Mouse (Mus musculus): ENCODE data around the gene Hcn1. TPM values are rescaled to one million over a fixed set of nuclear protein-coding genes. Genes with fewer than 3 reads are reported as not detected.

The Hcn1 gene
- polyA plus RNA-seq (2015; fragmentation: Nextera tagmentation; extraction: Ambion mirVana): 0.14 and 0.23 TPM in 2 replicates

DNA sequence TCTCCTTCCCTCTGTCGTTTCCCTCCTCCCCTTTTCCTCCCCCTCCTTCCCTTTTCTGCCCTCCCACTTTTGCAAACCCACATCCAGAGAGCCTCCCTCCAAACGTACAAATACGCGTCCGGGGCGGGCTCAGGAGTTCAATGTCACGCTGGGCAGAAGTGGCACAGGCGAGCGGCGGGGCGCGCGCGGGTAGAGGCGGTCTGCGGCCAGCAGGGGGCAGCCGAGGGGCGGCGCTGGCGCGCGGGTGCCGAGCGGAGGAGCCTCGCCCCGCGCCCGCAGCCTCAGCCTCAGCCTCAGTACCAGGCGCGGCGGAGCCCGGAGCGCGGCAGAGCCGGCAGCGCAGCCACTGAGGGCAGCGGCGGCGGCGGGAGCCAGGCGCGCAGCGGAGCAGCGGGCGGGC is at the start of gene Hcn1:
Gene Hcn1 (plus strand): TSS at position 140 of the 400 bp plus-strand sequence.
- Histone ChIP-seq H3K27me3 (peaks cover 21% of the 10 kb centered on the region), H3K4me3 (replicated peaks) (peak within 1 kb of the TSS; percentile 76), H3K4me2 (replicated peaks) (peak within 1 kb of the TSS; percentile 92), H3K9ac (replicated peaks) (peak within 1 kb of the TSS; percentile 73), H3K27ac (0 out of 2 replicates have a peak within 1 kb of the TSS, but pooled peaks have one; percentile 30), H3K4me1 (replicated peaks) (peaks cover 15% of the 10 kb centered on the region), H3K36me3 (no peaks in the 10 kb centered on the region), H3K9me3 (no peaks in the 10 kb centered on the region)
- peak; percentile 99 for ATAC-seq
- WGBS: under 1% methylated on average over 40 of the region's 45 CpGs

DNA sequence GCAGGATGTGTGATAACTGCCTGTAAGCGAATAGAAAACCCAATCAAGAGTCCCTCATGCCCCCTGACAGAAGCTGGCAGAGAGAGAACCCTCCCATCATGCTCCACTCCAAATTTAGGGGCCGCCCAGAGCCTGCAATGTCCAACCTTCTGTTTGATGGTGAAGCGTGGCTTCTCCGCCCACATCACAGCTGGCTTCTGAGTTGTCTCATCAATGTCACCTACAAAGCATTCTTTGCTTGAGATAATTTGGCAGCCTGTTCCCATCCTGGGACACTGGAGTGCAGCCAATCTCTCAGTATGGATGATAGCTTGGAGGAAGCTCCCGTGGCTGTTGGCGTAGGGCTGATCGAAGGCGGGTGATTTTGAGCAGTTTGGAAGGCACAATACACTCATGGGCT is 34.9 kb upstream of the Hcn1 start:
- Histone ChIP-seq H3K9ac (replicated peaks) (no peak overlapping the region), H3K27ac (no peak overlapping the region), H3K27me3 (no peaks in the 10 kb centered on the region), H3K4me1 (replicated peaks) (no peaks in the 10 kb centered on the region), H3K4me2 (replicated peaks) (no peak overlapping the region), H3K4me3 (replicated peaks) (no peak overlapping the region), H3K9me3 (no peaks in the 10 kb centered on the region), H3K36me3 (no peaks in the 10 kb centered on the region)
- ATAC-seq: no peak
- 86% methylated on average over 8 of the region's 8 CpGs for whole genome bisulfite sequencing

DNA sequence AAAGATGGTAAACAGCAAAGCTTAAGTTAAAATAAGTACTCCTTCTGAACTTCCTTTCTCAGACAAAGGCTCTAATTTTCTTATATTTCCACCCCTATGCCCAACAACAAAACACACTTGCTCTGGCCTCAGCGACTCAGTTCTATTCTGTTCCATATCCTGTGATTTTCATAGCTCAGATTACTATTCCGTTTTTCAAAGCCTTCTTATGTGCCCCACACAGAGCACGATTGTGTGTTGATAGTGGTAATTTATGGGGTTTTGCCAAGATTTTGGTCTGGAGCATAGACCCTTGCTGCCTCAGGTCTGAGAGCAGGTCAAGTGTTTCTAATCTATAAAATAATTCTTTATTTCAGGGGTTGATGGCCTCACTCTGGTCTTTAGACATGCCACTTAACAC is 30.4 kb upstream of the Hcn1 start:
- no peaks in the 10 kb centered on the region for H3K4me1 ChIP-seq (replicated peaks)
- WGBS: 46% methylated on average over 3 of the region's 3 CpGs
- no peak overlapping the region for H3K9ac ChIP-seq (replicated peaks)
- no peak overlapping the region for H3K4me3 ChIP-seq (replicated peaks)
- H3K36me3 ChIP-seq: no peaks in the 10 kb centered on the region
- no peak overlapping the region for H3K27ac ChIP-seq
- H3K9me3 ChIP-seq: 0 out of 2 replicates have a peak, but pooled peaks cover 2% of the 10 kb centered on the region
- no peak for ATAC-seq
- no peak overlapping the region for H3K4me2 ChIP-seq (replicated peaks)
- no peaks in the 10 kb centered on the region for H3K27me3 ChIP-seq

DNA sequence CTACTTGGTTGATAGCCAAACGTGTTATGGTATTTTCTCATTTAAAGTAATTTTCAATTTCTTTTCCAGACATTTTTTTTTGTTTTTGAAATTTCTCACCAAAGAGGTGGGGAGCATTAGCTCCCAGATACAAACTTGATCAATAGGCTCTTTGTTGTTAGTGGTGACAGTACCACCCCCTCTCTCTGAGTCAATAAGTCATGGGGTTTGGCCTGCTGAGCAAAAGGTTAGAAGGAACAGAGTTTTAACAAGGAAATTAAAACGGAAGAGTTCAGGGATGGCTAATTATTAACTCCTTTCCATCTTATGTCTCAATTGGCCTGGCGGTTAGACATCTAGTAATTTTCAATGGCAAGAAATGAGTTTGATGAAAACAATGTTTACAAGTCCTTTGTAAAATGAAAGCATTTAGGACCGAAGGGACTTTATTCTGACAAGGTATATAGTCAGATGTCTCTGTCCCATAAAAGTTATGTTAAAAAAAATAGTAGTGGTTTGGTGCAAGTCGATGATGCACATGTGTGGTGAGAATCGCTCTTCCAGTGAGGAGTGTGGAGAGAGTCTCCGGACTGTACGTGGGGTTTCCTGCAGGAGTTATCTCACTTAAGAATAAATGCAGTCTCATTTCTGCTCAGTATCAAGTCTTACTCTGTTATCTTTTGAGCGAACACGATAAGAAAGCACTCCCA is 7.5 kb upstream of the Hcn1 start:
- H3K9ac ChIP-seq (replicated peaks): no peak overlapping the region
- no peaks in the 10 kb centered on the region for H3K27me3 ChIP-seq
- no peak overlapping the region for H3K27ac ChIP-seq
- no peaks in the 10 kb centered on the region for H3K9me3 ChIP-seq
- H3K4me1 ChIP-seq (replicated peaks): no peaks in the 10 kb centered on the region
- WGBS: 59% methylated on average over 10 of the region's 10 CpGs
- ATAC-seq: no peak
- no peaks in the 10 kb centered on the region for H3K36me3 ChIP-seq
- no peak overlapping the region for H3K4me2 ChIP-seq (replicated peaks)
- H3K4me3 ChIP-seq (replicated peaks): no peak overlapping the region

DNA sequence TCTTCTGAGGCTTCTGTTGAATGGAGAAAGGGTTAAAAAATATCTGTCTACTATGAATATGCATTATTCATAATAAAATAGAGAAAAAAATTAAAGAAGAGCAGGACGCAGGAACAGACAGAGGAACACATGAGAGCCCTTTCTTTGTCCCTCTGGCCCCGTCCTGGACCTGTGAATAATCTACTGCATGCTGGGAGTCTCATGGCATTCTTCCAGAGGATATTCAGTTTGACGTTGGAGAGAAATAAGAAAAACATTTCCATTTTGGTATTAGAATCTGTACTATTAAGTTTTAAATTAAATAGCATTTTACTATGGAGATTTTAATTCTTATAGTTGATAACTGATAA is 7.0 kb upstream of the Hcn1 start:
- ATAC-seq: no peak
- H3K9ac ChIP-seq (replicated peaks): no peak overlapping the region
- H3K36me3 ChIP-seq: no peaks in the 10 kb centered on the region
- 17% methylated on average over 3 of the region's 3 CpGs for WGBS
- no peaks in the 10 kb centered on the region for H3K9me3 ChIP-seq
- H3K27me3 ChIP-seq: no peaks in the 10 kb centered on the region
- no peak overlapping the region for H3K4me2 ChIP-seq (replicated peaks)
- no peaks in the 10 kb centered on the region for H3K4me1 ChIP-seq (replicated peaks)
- H3K4me3 ChIP-seq (replicated peaks): no peak overlapping the region
- no peak overlapping the region for H3K27ac ChIP-seq

DNA sequence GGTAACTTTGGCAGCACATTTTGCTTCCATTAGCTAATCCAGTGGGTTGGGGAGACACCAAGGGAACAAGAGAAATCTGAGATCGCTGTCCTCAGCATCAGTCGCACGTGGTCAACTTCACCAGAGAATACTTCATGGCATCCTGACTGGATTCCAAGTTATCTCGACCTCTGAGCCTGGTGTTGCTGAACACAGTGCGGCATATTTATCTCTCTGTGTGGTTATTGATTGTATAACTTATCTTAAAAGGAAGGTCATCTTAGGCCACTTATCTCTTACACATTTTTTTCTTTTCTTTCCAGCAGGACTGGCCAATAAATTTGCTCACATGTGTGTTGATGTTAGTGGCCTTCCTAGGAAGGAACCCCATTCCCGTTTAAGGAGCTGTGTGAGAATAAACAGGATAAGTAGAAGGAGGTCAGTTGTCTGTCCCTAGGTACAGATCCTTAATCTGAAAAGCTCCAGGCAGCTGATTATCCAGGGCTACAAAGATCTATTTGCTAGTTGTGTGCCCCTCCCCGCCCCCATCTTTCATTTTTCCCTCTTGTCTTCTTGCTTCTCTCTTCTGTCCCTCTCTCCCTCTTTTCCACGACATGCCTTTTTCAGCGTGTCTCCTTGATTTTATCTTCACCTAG is 672 bp upstream of the Hcn1 start:
- peaks cover 21% of the 10 kb centered on the region for H3K27me3 ChIP-seq
- no peak overlapping the region for H3K4me3 ChIP-seq (replicated peaks)
- H3K9ac ChIP-seq (replicated peaks): no peak overlapping the region
- WGBS: 57% methylated on average over 9 of the region's 9 CpGs
- no peak for ATAC-seq
- H3K4me2 ChIP-seq (replicated peaks): no peak overlapping the region
- H3K9me3 ChIP-seq: no peaks in the 10 kb centered on the region
- H3K27ac ChIP-seq: no peak overlapping the region
- H3K36me3 ChIP-seq: no peaks in the 10 kb centered on the region
- peaks cover 15% of the 10 kb centered on the region for H3K4me1 ChIP-seq (replicated peaks)

DNA sequence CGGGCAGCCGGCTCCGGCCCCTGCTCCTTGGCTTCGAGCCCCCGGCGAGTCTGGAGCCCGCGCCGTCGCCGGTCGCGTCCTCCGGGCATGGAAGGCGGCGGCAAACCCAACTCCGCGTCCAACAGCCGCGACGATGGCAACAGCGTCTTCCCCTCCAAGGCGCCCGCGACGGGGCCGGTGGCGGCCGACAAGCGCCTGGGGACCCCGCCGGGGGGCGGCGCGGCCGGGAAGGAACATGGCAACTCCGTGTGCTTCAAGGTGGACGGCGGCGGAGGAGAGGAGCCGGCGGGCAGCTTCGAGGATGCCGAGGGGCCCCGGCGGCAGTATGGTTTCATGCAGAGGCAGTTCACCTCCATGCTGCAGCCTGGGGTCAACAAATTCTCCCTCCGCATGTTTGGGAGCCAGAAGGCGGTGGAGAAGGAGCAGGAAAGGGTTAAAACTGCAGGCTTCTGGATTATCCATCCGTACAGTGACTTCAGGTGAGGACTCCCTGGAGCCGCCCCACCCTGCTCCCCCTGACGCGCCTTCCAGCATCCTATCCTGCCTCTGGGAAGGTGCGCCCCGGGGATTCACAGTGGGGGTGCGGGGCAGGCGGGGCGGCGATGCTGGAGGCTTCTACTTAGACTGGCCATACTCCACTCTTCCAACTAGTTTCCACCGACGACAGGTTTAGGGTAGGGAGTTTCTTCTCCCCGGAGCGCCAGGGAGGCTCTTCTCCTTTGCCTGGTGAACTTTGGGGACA is 668 bp downstream of the Hcn1 start:
- H3K27ac ChIP-seq: 0 out of 2 replicates have a peak overlapping the region, but pooled peaks have one; percentile 30
- peak overlapping the region; percentile 73 for H3K9ac ChIP-seq (replicated peaks)
- peak; percentile 89 for ATAC-seq
- under 1% methylated on average over 60 of the region's 62 CpGs for WGBS
- peak overlapping the region; percentile 92 for H3K4me2 ChIP-seq (replicated peaks)
- H3K4me1 ChIP-seq (replicated peaks): peaks cover 15% of the 10 kb centered on the region
- H3K9me3 ChIP-seq: no peaks in the 10 kb centered on the region
- peaks cover 21% of the 10 kb centered on the region for H3K27me3 ChIP-seq
- H3K4me3 ChIP-seq (replicated peaks): peak overlapping the region; percentile 76
- H3K36me3 ChIP-seq: no peaks in the 10 kb centered on the region

DNA sequence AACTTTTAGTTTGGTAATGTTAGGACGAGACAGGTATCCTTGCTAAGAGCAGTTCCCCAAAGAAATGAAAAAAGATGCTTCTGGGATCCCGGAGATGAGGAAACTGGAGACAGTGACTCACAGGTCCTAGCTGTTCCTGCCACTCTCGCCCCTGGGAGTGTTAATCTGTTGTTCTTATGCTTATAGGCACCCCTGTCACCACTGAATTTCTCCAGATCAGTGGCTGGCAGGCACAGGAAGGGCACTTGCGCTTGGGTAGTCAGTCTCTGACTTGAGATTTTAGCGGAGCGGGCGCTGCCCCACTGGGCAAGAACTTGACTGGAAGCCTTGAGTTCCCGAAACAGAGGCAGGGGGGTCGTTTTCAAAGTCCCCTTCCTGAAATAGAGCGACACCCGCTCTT is 1.3 kb downstream of the Hcn1 start:
- Histone ChIP-seq H3K27ac (no peak overlapping the region), H3K4me3 (replicated peaks) (peak overlapping the region; percentile 76), H3K4me1 (replicated peaks) (peaks cover 15% of the 10 kb centered on the region), H3K36me3 (no peaks in the 10 kb centered on the region), H3K27me3 (peaks cover 21% of the 10 kb centered on the region), H3K4me2 (replicated peaks) (peak overlapping the region; percentile 92), H3K9me3 (no peaks in the 10 kb centered on the region), H3K9ac (replicated peaks) (no peak overlapping the region)
- ATAC-seq: no peak
- 13% methylated on average over 11 of the region's 11 CpGs for WGBS

DNA sequence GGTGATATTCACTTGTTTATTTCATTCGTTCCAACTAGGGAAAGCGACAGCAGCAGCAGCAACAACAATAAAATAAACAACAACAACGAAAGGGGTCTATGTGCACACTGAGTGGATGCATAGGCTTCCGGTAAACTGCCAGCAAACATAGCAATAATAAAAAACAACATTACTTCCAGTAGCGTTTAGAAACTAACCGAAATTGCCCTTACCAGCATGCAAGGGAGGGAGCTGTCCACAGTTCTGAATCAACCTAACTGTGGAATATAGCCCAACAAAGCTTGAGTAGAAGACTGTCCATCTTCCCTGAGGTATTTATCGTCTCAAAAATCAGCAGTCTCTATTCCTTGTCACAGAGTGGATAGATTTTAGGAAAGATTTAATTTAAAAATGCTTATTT is 2.0 kb downstream of the Hcn1 start:
- Histone ChIP-seq H3K27ac (no peak overlapping the region), H3K4me1 (replicated peaks) (peaks cover 15% of the 10 kb centered on the region), H3K4me3 (replicated peaks) (peak overlapping the region; percentile 76), H3K36me3 (no peaks in the 10 kb centered on the region), H3K9me3 (no peaks in the 10 kb centered on the region), H3K9ac (replicated peaks) (no peak overlapping the region; the same call in 1 of the 2 replicates), H3K27me3 (peaks cover 21% of the 10 kb centered on the region), H3K4me2 (replicated peaks) (peak overlapping the region; percentile 92)
- no peak for ATAC-seq
- WGBS: 35% methylated on average over 7 of the region's 7 CpGs

DNA sequence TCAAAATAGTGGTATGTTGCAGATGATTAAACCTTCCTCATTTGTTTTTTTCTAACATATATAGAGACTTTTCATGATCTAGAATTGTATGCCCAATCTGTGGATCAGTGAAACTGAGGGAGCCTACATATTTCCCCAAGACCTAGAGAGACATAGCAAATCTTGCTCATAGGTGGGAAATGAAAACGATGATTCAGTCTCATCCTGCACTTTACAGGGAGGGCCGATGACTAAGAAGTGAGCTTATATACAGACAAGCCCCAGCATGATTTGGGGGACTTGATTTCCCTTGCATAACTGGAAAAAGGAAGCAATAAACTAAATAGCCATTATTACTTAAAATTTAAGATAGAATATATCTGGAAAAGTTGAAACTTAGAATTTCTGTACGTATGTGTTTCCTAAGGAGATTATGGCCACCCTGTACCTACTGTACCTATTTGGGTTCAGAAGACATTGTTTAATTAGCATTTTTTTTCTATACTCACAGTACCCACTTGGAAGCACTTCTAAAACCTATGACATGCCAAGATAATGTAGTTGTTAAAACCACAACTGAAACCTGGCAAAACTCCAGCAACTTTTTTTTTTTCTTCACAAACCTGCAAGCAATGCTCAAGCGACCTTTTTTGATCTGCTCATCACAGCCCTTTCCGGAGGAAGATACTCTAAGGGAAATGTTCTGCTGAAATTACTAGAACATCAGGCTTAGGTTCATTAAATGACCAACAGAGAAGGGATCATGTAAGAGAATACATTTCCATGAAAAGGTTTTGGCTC is 3.0 kb downstream of the Hcn1 start:
- ATAC-seq: no peak
- Histone ChIP-seq H3K4me1 (replicated peaks) (peaks cover 15% of the 10 kb centered on the region), H3K36me3 (no peaks in the 10 kb centered on the region), H3K9ac (replicated peaks) (no peak overlapping the region), H3K4me3 (replicated peaks) (no peak overlapping the region), H3K27ac (no peak overlapping the region), H3K4me2 (replicated peaks) (no peak overlapping the region), H3K27me3 (peaks cover 21% of the 10 kb centered on the region), H3K9me3 (no peaks in the 10 kb centered on the region)
- WGBS: 88% methylated on average over 5 of the region's 5 CpGs

DNA sequence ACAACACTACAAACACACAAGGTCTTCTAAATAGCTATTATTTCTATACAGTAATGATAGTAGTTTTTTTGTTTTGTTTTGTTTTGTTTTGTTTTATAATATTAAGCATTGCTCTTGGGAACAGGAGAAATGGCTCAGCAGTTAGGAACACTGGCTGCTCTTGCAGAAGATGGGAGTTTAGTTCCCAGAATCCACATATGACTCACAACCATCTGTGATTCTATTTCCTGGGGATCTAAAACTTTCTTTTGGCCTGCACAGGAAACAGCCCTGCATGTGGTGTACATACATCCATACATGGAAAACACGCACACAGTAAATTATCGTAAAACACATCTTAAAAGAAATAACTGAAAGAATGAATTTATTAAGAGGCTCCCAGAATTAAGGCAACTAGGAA is 9.8 kb downstream of the Hcn1 start:
- no peak overlapping the region for H3K27ac ChIP-seq
- 93% methylated on average over 2 of the region's 2 CpGs for WGBS
- no peaks in the 10 kb centered on the region for H3K9me3 ChIP-seq
- H3K4me2 ChIP-seq (replicated peaks): no peak overlapping the region
- no peak for ATAC-seq
- H3K4me3 ChIP-seq (replicated peaks): no peak overlapping the region
- H3K36me3 ChIP-seq: no peaks in the 10 kb centered on the region
- H3K4me1 ChIP-seq (replicated peaks): no peaks in the 10 kb centered on the region
- no peak overlapping the region for H3K9ac ChIP-seq (replicated peaks)
- no peaks in the 10 kb centered on the region for H3K27me3 ChIP-seq

DNA sequence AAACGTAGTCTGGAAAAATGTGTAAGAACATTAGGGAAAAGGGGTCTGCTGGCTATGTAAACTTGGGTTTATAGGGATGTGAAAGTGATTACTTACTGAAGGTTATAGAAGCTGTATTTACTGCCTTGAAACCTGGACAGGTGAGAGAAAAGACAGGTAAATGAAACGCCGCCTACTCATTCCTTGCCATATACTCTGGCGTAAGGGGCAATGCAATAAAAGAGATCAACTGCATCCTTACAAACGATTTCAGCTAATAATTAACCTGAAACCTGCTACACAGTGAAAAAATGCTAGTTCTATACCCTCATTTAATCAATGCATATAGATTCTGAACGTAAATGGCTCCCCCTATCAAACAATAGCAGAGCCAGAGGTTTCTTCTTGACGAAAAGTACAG is 17.4 kb downstream of the Hcn1 start:
- ATAC-seq: no peak
- Histone ChIP-seq H3K9ac (replicated peaks) (no peak overlapping the region), H3K36me3 (no peaks in the 10 kb centered on the region), H3K4me1 (replicated peaks) (no peaks in the 10 kb centered on the region), H3K4me2 (replicated peaks) (no peak overlapping the region), H3K27ac (no peak overlapping the region), H3K4me3 (replicated peaks) (no peak overlapping the region), H3K9me3 (no peaks in the 10 kb centered on the region), H3K27me3 (no peaks in the 10 kb centered on the region)
- WGBS: 89% methylated on average over 7 of the region's 7 CpGs

All from midbrain, embryonic 13.5 days (tissue).